Mouse (Mus musculus) heart, postnatal 0 days (tissue): ENCODE results near the gene Rbm8a2.

Experiments
- CTCF ChIP-seq: IDR thresholded peaks from 2 replicates; pipeline ENCODE4 v1.5.1; 2016; ENCODE audit warnings: antibody characterized with exemption, control low read depth, low read depth
- EP300 ChIP-seq: IDR thresholded peaks from 2 replicates; pipeline ENCODE4 v1.6.1; 2016; ENCODE audit warnings: antibody characterized with exemption, low read depth

DNA sequence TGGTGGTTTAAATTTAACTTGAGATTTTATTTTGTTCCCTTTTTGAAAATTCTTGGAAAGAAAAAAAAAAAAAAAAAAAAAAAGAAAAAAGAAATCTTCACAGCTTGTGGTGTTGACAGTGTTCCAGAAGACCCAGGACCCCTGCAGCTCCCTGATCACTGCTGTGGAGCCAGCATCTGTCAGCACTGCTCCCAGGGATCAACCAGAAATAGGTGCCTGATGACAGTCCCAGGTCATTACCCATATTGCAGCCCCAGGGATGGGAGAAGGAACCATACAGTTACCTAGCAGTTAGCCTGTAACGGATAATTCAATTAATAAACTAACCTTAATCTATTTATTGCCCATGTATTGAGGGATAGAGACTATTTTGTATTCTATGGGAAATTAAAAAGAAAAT, 45.6 kb upstream of the Rbm8a2 start:
- TF ChIP-seq EP300 (no peak), CTCF (no peak)
